In the genomic region with DNA sequence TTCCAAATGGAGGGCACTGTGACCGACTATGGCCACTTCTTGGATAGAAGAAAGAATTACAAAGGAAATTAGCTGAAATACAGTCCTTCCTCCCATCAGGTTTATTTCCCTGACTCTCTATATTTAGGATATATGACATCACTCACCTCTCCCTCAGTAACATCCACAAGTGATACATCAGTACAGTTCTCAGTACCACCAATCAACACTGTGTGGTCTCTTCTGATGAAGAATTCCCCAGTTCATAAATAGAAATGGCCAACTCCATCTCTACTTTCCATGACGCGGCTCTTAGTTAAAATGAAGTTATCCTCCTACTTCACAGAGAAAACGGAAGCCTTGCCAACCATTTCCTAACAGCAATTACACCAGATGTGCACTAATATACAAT, we compare ENCODE assay signal across 23 mouse cellular contexts.
DNase-seq lines count a peak whose midpoint lies in the region; ATAC-seq and TF ChIP-seq lines count a peak whose summit lies in the region.
"Had no signal": no experiment of that assay in that cellular context is flagged by ENCODE, and none has a peak within 500 bp of the region (broad histone marks: within the 10 kb centered on the region; RNA-seq: fewer than 3 reads in every experiment).

No protein-coding gene starts in this region.

- no peaks in the 10 kb centered on the region for H3K27me3 ChIP-seq in embryonic facial prominence, embryonic 14.5 days (replicated peaks; ENCODE audit: control insufficient read depth, insufficient read depth, low read length)
- no peaks in the 10 kb centered on the region for H3K27me3 ChIP-seq in embryonic facial prominence, embryonic 10.5 days (replicated peaks; ENCODE audit: low read depth, poor library complexity, severe bottlenecking)
- no peaks in the 10 kb centered on the region for H3K27me3 ChIP-seq in heart, embryonic 11.5 days (ENCODE audit: control insufficient read depth, insufficient read depth, low read length)
- no peaks in the 10 kb centered on the region for H3K27me3 ChIP-seq in heart, embryonic 14.5 days (ENCODE audit: control insufficient read depth, insufficient read depth, low read length)
- H3K27me3 ChIP-seq in heart, postnatal 0 days (ENCODE audit: control insufficient read depth, insufficient read depth, low read length) = no peaks in the 10 kb centered on the region
- H3K27me3 ChIP-seq: embryonic facial prominence, embryonic 15.5 days; hindbrain, embryonic 12.5 days; hindbrain, embryonic 15.5 days had no signal

- no peak overlapping the region for H3K9ac ChIP-seq in embryonic facial prominence, embryonic 14.5 days (ENCODE audit: low read depth, low read length)
- H3K9ac ChIP-seq in heart, embryonic 11.5 days (ENCODE audit: low read depth, low read length) = no peak overlapping the region
- no peak overlapping the region for H3K9ac ChIP-seq in heart, embryonic 14.5 days (ENCODE audit: low read length)
- no peak overlapping the region for H3K9ac ChIP-seq in heart, postnatal 0 days (replicated peaks; ENCODE audit: low read depth, low read length)
- H3K9ac ChIP-seq: embryonic facial prominence, embryonic 15.5 days; forebrain, postnatal 0 days; hindbrain, embryonic 12.5 days; hindbrain, embryonic 15.5 days had no signal

- H3K27ac ChIP-seq in embryonic facial prominence, embryonic 14.5 days (replicated peaks; ENCODE audit: low read depth, low read length) = no peak overlapping the region
- H3K27ac ChIP-seq in embryonic facial prominence, embryonic 10.5 days (replicated peaks) = no peak overlapping the region
- peak overlapping the region; percentile 66 for H3K27ac ChIP-seq in heart, embryonic 11.5 days (ENCODE audit: low read depth, low read length)
- H3K27ac ChIP-seq in heart, embryonic 14.5 days (replicated peaks in 1 of 2; ENCODE audit: control insufficient read depth in 1 of 2, insufficient read depth in 1 of 2, low read depth in 2 of 2, low read length in 2 of 2) = peak overlapping the region; percentile 92
- peak overlapping the region; percentile 92 for H3K27ac ChIP-seq in heart, postnatal 0 days (ENCODE audit: low read depth)
- H3K27ac ChIP-seq: embryonic facial prominence, embryonic 15.5 days; gastrocnemius, adult 2 months; hindbrain, embryonic 12.5 days; hindbrain, embryonic 15.5 days had no signal

- peak; percentile 9 for TF ChIP-seq EP300 in heart, postnatal 0 days (IDR thresholded peaks at IDR 0.05; ENCODE audit: low read depth)

- DNase-seq in embryonic facial prominence, embryonic 14.5 days (ENCODE audit: low spot score) = no peak
- DNase-seq in embryonic facial prominence, embryonic 10.5 days (ENCODE audit: low spot score) = no peak
- no peak for DNase-seq in heart, postnatal 25 days (ENCODE audit: low spot score)
- no peak for DNase-seq in heart, postnatal 10 days
- peak; percentile 85 for DNase-seq in heart, postnatal 0 days (ENCODE audit: low spot score)
- no peak for DNase-seq in heart, postnatal 4 days
- DNase-seq: adrenal gland, adult 8-10 months; adrenal gland, postnatal 25 days; cerebellum, adult 11-12 months; cerebellum, adult 8-10 months; cerebellum, postnatal 36 days; forebrain, postnatal 0 days; gastrocnemius, postnatal 14 days; kidney, adult 2 months had no signal

- WGBS in embryonic facial prominence, embryonic 14.5 days = 74% methylated on average over 4 of the region's 4 CpGs
- 87% methylated on average over 4 of the region's 4 CpGs for WGBS in embryonic facial prominence, embryonic 10.5 days
- 52% methylated on average over 4 of the region's 4 CpGs for WGBS in heart, embryonic 11.5 days (ENCODE audit: insufficient replicate concordance)
- WGBS in heart, embryonic 14.5 days = 31% methylated on average over 4 of the region's 4 CpGs
- 41% methylated on average over 4 of the region's 4 CpGs for WGBS in heart, postnatal 0 days

- no peaks in the 10 kb centered on the region for H3K9me3 ChIP-seq in embryonic facial prominence, embryonic 14.5 days (ENCODE audit: control insufficient read depth, low read length)
- no peaks in the 10 kb centered on the region for H3K9me3 ChIP-seq in embryonic facial prominence, embryonic 10.5 days
- H3K9me3 ChIP-seq in heart, embryonic 11.5 days (replicated peaks; ENCODE audit: control insufficient read depth, low read length) = no peaks in the 10 kb centered on the region
- H3K9me3 ChIP-seq in heart, embryonic 14.5 days (ENCODE audit: control insufficient read depth, low read length) = no peaks in the 10 kb centered on the region
- H3K9me3 ChIP-seq in heart, postnatal 0 days (replicated peaks; ENCODE audit: control insufficient read depth, low read length) = no peaks in the 10 kb centered on the region
- H3K9me3 ChIP-seq: embryonic facial prominence, embryonic 15.5 days; hindbrain, embryonic 12.5 days; hindbrain, embryonic 15.5 days had no signal

- TF ChIP-seq CTCF in heart, postnatal 0 days (IDR thresholded peaks at IDR 0.05; ENCODE audit: low read depth) = no peak

- H3K4me2 ChIP-seq in embryonic facial prominence, embryonic 14.5 days (ENCODE audit: low read depth, low read length) = no peak overlapping the region
- H3K4me2 ChIP-seq in heart, embryonic 11.5 days = no peak overlapping the region
- peak overlapping the region; percentile 46 for H3K4me2 ChIP-seq in heart, embryonic 14.5 days (ENCODE audit: low read length)
- peak overlapping the region; percentile 33 for H3K4me2 ChIP-seq in heart, postnatal 0 days (ENCODE audit: low read depth, low read length)
- H3K4me2 ChIP-seq: embryonic facial prominence, embryonic 15.5 days; hindbrain, embryonic 12.5 days; hindbrain, embryonic 15.5 days had no signal

- intact Hi-C loops in heart, postnatal 25 days (cut with DNase I) = no loop called here
- intact Hi-C loops in heart, postnatal 10 days (cut with DNase I) = loop anchor here (2.0 to 5.0 kb wide), 2 partner anchors 94 to 116 kb away; no protein-coding TSS in a partner anchor

- no peak overlapping the region for H3K4me3 ChIP-seq in embryonic facial prominence, embryonic 14.5 days (ENCODE audit: low read depth, low read length)
- no peak overlapping the region for H3K4me3 ChIP-seq in embryonic facial prominence, embryonic 10.5 days
- no peak overlapping the region for H3K4me3 ChIP-seq in heart, embryonic 11.5 days (ENCODE audit: low read depth, low read length)
- H3K4me3 ChIP-seq in heart, embryonic 14.5 days (ENCODE audit: control insufficient read depth in 1 of 2, insufficient read depth in 1 of 2, low read depth in 1 of 2, low read length in 2 of 2) = no peak overlapping the region
- H3K4me3 ChIP-seq in heart, postnatal 0 days (ENCODE audit: low read depth, low read length) = no peak overlapping the region
- H3K4me3 ChIP-seq: embryonic facial prominence, embryonic 15.5 days; gastrocnemius, adult 2 months; hindbrain, embryonic 12.5 days; hindbrain, embryonic 15.5 days had no signal

- peak; percentile 44; the same call in 1 of the 2 replicates for ATAC-seq in embryonic facial prominence, embryonic 14.5 days (ENCODE audit: low read depth)
- peak; percentile 74 for ATAC-seq in heart, embryonic 11.5 days (replicated peaks; ENCODE audit: insufficient number of reproducible peaks, low FRiP score, low TSS enrichment)
- peak; percentile 80 for ATAC-seq in heart, embryonic 14.5 days (ENCODE audit: insufficient number of reproducible peaks, insufficient read depth, low FRiP score, low read depth)
- peak; percentile 91 for ATAC-seq in heart, postnatal 0 days (ENCODE audit: insufficient read depth, low read depth)
- ATAC-seq: activated CD4-positive, CD25-positive, alpha-beta regulatory T cell, adult 4 months; forebrain, embryonic 14.5 days; forebrain, postnatal 0 days; intestine, postnatal 0 days had no signal

- H3K36me3 ChIP-seq in embryonic facial prominence, embryonic 14.5 days (ENCODE audit: control insufficient read depth, insufficient read depth, low read length) = no peaks in the 10 kb centered on the region
- H3K36me3 ChIP-seq in embryonic facial prominence, embryonic 10.5 days (replicated peaks) = no peaks in the 10 kb centered on the region
- H3K36me3 ChIP-seq in heart, embryonic 11.5 days (ENCODE audit: control insufficient read depth, insufficient read depth, low read length) = no peaks in the 10 kb centered on the region
- H3K36me3 ChIP-seq in heart, embryonic 14.5 days (ENCODE audit: control insufficient read depth, insufficient read depth, low read length) = no peaks in the 10 kb centered on the region
- no peaks in the 10 kb centered on the region for H3K36me3 ChIP-seq in heart, postnatal 0 days (replicated peaks; ENCODE audit: control insufficient read depth, insufficient read depth, low read length)
- H3K36me3 ChIP-seq: embryonic facial prominence, embryonic 15.5 days; hindbrain, embryonic 12.5 days; hindbrain, embryonic 15.5 days had no signal

- H3K4me1 ChIP-seq in embryonic facial prominence, embryonic 14.5 days (ENCODE audit: control insufficient read depth, insufficient read depth, low read length) = no peaks in the 10 kb centered on the region
- no peaks in the 10 kb centered on the region for H3K4me1 ChIP-seq in embryonic facial prominence, embryonic 10.5 days
- H3K4me1 ChIP-seq in heart, embryonic 11.5 days (ENCODE audit: control insufficient read depth, insufficient read depth, low read length) = no peaks in the 10 kb centered on the region
- H3K4me1 ChIP-seq in heart, embryonic 14.5 days (ENCODE audit: control insufficient read depth in 2 of 2, insufficient read depth in 2 of 2, low read length in 2 of 2) = peaks cover 0 to 4% of the 10 kb centered on the region in 2 experiments; a peak in 1 of 4 replicates
- peaks cover 7% of the 10 kb centered on the region; the same call in 1 of the 2 replicates for H3K4me1 ChIP-seq in heart, postnatal 0 days (ENCODE audit: control insufficient read depth, insufficient read depth)
- H3K4me1 ChIP-seq: embryonic facial prominence, embryonic 15.5 days; hindbrain, embryonic 12.5 days; hindbrain, embryonic 15.5 days had no signal

Comparison
In these comparisons a context has a peak if more than half of its experiments do, and no peak if none do; other contexts are left out.
1. H3K4me2 ChIP-seq: peak in heart, embryonic 14.5 days (single experiment) and heart, postnatal 0 days (single experiment); none in embryonic facial prominence, embryonic 14.5 days (single experiment) and heart, embryonic 11.5 days (single experiment).
2. H3K27ac ChIP-seq: peak in heart, embryonic 11.5 days (single experiment), heart, embryonic 14.5 days (2 of 2) and heart, postnatal 0 days (single experiment); none in embryonic facial prominence, embryonic 14.5 days (single experiment) and embryonic facial prominence, embryonic 10.5 days (single experiment).
3. Peak in every context shown above with its lines, with median percentiles within 50 percentile points of each other: ATAC-seq.